Mouse (Mus musculus): ENCODE measurements around the gene Btbd2. TPM values are rescaled to one million over a fixed set of nuclear protein-coding genes. Genes with fewer than 3 reads are reported as not detected.

Gene Btbd2
- 100 to 1,000 TPM in 1 of 2 experiments, 10 to 100 TPM in 1; 54.5 to 122 TPM for polyA plus RNA-seq (2012; fragmentation: generic; extraction: Trizol)

GRCm38 (mm10) chr10:80656863-80657623, at the start of gene Btbd2:
Gene Btbd2, minus strand, starts transcription at chr10:80657071.

GRCm38 (mm10) chr10:80701721-80702535, 45.1 kb upstream of the Btbd2 start, which contains the start of the genes Mob3a and Izumo4:
Gene Mob3a, minus strand, starts transcription at chr10:80701977.
Gene Izumo4, plus strand, starts transcription at chr10:80702184.

DNA sequence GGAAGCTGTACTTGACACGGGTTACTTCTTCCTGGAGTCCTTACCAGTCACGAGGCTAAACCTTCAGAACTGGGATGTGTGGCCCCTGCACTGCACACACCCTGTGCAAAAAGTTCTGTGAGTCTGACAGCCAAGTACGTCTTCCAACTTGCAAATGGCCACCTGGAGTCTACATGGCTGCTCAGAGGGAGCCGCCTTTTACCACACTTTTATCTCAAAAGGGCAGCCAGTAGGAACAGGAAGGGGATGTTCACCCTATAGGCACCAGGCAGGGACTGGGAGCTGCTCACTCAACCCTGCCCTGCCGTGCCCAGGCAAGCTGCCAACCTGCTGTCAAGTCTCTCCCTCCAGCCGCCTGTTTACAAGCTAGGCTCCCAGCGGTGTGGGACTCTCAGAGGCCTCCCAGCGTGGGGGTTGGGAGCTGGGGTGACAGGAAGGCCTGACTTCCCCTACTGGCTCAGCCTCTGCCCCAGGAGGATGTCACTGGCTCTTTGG, 21.1 kb upstream of the Btbd2 start, which contains the start of gene Mknk2:
Gene Mknk2 (minus strand): TSS at position 171 of the 495 bp plus-strand sequence.

DNA sequence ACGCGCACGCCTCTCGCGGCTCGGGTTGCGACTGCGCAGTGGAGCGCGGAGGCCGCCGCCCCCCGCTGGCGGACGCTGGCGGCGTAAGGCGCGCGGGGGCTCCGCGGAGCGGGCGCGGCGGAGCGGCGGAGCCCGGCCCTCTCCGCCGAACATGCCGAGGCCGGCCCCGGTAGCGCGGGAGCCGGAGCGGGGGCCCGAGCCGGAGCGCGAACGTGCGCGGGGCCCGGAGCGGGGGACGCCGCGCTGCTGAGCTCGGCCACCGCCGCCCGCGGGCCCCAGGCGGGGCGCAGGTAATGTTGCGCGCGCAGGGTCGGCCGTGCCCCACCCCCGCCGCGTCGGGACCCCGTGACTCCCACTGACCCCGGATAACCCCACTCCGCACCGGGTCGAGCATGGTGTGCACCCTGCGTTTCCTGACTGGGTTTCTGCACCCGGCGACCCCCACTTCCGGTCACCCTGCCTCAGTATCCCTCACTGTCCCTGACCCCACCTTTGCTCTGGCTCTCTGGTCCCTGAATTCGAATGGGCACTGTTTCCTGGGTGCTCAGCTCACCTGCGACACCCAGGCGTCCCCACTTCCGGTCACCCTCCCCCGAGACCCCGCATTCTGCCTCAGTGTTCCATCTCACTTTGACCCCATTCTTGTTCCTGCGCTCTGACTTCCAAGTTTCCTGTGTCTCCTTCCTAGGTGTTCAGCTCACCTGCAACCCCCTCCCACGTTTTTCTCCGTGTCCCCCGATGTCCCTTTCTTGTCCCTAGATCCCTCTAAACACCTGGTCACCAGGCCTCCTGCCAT, 34.0 kb downstream of the Btbd2 start, which contains the start of gene Csnk1g2:
Gene Csnk1g2 (plus strand): TSS at position 178 of the 796 bp plus-strand sequence.

DNA sequence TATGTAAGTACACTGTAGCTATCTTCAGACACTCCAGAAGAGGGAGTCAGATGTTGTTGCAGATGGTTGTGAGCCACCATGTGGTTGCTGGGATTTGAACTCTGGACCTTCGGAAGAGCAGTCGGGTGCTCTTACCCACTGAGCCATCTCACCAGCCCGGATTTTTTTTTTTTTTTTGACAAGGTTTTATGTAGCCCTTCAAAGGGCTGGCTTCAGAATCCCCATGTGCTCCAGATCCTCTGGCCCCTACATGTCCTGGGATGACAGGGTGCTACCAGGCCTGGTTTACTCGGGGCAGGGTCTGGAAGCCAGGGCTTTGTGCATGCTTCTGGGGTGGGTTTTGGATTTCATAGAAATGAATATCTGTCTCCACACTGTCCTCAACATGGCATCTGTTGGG, 51.1 kb downstream of the Btbd2 start, which contains the start of gene Gm49322:
Gene Gm49322 (plus strand): TSS at position 301 of the 400 bp plus-strand sequence.

DNA sequence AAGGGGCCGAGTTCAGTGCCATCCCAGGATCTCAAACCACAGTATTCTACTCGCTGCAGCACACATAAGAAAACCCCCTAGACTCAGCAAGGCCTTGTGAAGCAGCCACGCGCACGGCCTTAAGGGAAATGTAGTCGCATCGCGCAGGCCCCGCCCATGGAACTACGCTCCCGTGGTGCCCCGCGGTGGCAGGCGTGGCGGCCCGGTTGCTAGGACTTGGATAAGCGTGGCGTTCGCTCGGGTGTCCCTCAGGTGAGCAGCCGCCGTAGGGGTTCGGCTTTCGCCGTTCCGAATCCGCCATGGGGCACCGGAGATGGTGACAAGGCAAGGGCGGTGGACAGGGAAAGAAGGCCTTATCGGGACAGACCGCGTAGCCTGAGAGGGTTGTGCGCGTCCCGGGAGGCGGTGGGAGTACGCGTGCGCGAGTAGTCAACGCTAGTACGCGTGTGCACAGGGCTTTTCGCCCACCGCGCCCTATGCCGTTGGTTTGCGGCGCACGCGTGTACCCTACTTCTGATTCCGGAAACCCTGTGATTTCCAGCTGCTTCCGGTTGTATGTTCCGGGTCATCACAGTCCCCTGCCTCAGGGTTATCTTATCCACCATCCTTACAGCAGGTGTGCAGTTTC, 54.1 kb downstream of the Btbd2 start, which contains the start of the genes Scamp4 and Adat3:
Gene Scamp4 (plus strand): TSS at position 175 of the 628 bp plus-strand sequence.
Gene Adat3 (plus strand): TSS at position 183 of the 628 bp plus-strand sequence.

Other genes with a start within 250 kb of the Btbd2 start
- 100 to 1,000 TPM in 1 of 2 experiments, 10 to 100 TPM in 1; 52.4 to 135 TPM for gene Tcf3, start 223.4 kb downstream of the Btbd2 start, polyA plus RNA-seq (2012; fragmentation: generic; extraction: Trizol)
- gene Onecut3, start 162.2 kb downstream of the Btbd2 start, polyA plus RNA-seq (2012; fragmentation: generic; extraction: Trizol), result under 1 TPM; under 0.01 to 0.01 TPM
- gene Atp8b3, start 117.9 kb downstream of the Btbd2 start, polyA plus RNA-seq (2012; fragmentation: generic; extraction: Trizol), result under 1 TPM; 0.29 to 0.77 TPM
- 10 to 100 TPM; 13.6 to 30.1 TPM for gene Rexo1, start 95.5 kb downstream of the Btbd2 start, polyA plus RNA-seq (2012; fragmentation: generic; extraction: Trizol)
- gene Klf16, start 79.8 kb downstream of the Btbd2 start, polyA plus RNA-seq (2012; fragmentation: generic; extraction: Trizol), result 10 to 100 TPM; 14.7 to 17.8 TPM
- 100 to 1,000 TPM; 189 to 208 TPM for gene Abhd17a, start 66.7 kb downstream of the Btbd2 start, polyA plus RNA-seq (2012; fragmentation: generic; extraction: Trizol)
- 100 to 1,000 TPM in 1 of 2 experiments, 10 to 100 TPM in 1; 96.1 to 132 TPM for gene Scamp4, start 54.2 kb downstream of the Btbd2 start, polyA plus RNA-seq (2012; fragmentation: generic; extraction: Trizol)
- 10 to 100 TPM; 10.3 to 12.6 TPM for gene Adat3, start 54.2 kb downstream of the Btbd2 start, polyA plus RNA-seq (2012; fragmentation: generic; extraction: Trizol)
- 1 to 10 TPM in 1 of 2 experiments, under 1 TPM in 1; 0.39 to 1.4 TPM for gene Gm49322, start 51.0 kb downstream of the Btbd2 start, polyA plus RNA-seq (2012; fragmentation: generic; extraction: Trizol)
- gene Csnk1g2, start 34.2 kb downstream of the Btbd2 start, polyA plus RNA-seq (2012; fragmentation: generic; extraction: Trizol), result 100 to 1,000 TPM; 224 to 226 TPM
- 100 to 1,000 TPM in 1 of 2 experiments, 10 to 100 TPM in 1; 50.6 to 131 TPM for gene Mknk2, start 21.0 kb upstream of the Btbd2 start, polyA plus RNA-seq (2012; fragmentation: generic; extraction: Trizol)
- gene Mob3a, start 44.9 kb upstream of the Btbd2 start, polyA plus RNA-seq (2012; fragmentation: generic; extraction: Trizol), result 10 to 100 TPM; 19.8 to 24.3 TPM
- 10 to 100 TPM in 1 of 2 experiments, 1 to 10 TPM in 1; 2.2 to 31.4 TPM for gene Izumo4, start 45.1 kb upstream of the Btbd2 start, polyA plus RNA-seq (2012; fragmentation: generic; extraction: Trizol)
- 10 to 100 TPM; 37.2 to 87.2 TPM for gene Ap3d1, start 85.2 kb upstream of the Btbd2 start, polyA plus RNA-seq (2012; fragmentation: generic; extraction: Trizol)
- 10 to 100 TPM in 1 of 2 experiments, 1 to 10 TPM in 1; 2.9 to 12.0 TPM for gene Dot1l, start 98.1 kb upstream of the Btbd2 start, polyA plus RNA-seq (2012; fragmentation: generic; extraction: Trizol)
- gene Sf3a2, start 141.1 kb upstream of the Btbd2 start, polyA plus RNA-seq (2012; fragmentation: generic; extraction: Trizol), result 100 to 1,000 TPM in 1 of 2 experiments, 10 to 100 TPM in 1; 97.6 to 167 TPM
- 10 to 100 TPM; 64.7 to 99.4 TPM for gene Plekhj1, start 141.6 kb upstream of the Btbd2 start, polyA plus RNA-seq (2012; fragmentation: generic; extraction: Trizol)
- 1 to 10 TPM in 1 of 2 experiments, under 1 TPM in 1; 0.25 to 1.2 TPM for gene Amh, start 148.2 kb upstream of the Btbd2 start, polyA plus RNA-seq (2012; fragmentation: generic; extraction: Trizol)
- gene Jsrp1, start 156.4 kb upstream of the Btbd2 start, polyA plus RNA-seq (2012; fragmentation: generic; extraction: Trizol), result under 1 TPM in 1 of 2 experiments, not detected in 1; 0.94 TPM
- gene Oaz1, start 169.6 kb upstream of the Btbd2 start, polyA plus RNA-seq (2012; fragmentation: generic; extraction: Trizol), result 1,000 to 10,000 TPM; 1,765 to 2,268 TPM
- under 1 TPM; 0.01 to 0.07 TPM for gene Lingo3, start 187.0 kb upstream of the Btbd2 start, polyA plus RNA-seq (2012; fragmentation: generic; extraction: Trizol)
- 100 to 1,000 TPM; 321 to 392 TPM for gene Lsm7, start 198.1 kb upstream of the Btbd2 start, polyA plus RNA-seq (2012; fragmentation: generic; extraction: Trizol)
- gene Sppl2b, start 198.2 kb upstream of the Btbd2 start, polyA plus RNA-seq (2012; fragmentation: generic; extraction: Trizol), result 10 to 100 TPM; 16.7 to 38.9 TPM
- gene Tmprss9, start 214.8 kb upstream of the Btbd2 start, polyA plus RNA-seq (2012; fragmentation: generic; extraction: Trizol), result under 1 TPM; 0.01 to 0.06 TPM
- 100 to 1,000 TPM; 226 to 741 TPM for gene Timm13, start 243.9 kb upstream of the Btbd2 start, polyA plus RNA-seq (2012; fragmentation: generic; extraction: Trizol)